Mouse (Mus musculus): ENCODE data around the gene Lrrc27. TPM values are rescaled to one million over a fixed set of nuclear protein-coding genes. Genes with fewer than 3 reads are reported as not detected.

The Lrrc27 gene
- polyA plus RNA-seq, 1 experiment from 2014 or later, result 4.9 TPM

- peak; percentile 81 for DNase-seq (ENCODE audit: low spot score)
- Histone ChIP-seq H3K27me3 (replicated peaks; ENCODE audit: control insufficient read depth, insufficient read depth, low read length) (no peaks in the 10 kb centered on the region), H3K27ac (ENCODE audit: low read depth, low read length) (no peak overlapping the region), H3K4me1 (ENCODE audit: control insufficient read depth, insufficient read depth, low read length) (no peaks in the 10 kb centered on the region), H3K9me3 (replicated peaks; ENCODE audit: control insufficient read depth, low read length) (no peaks in the 10 kb centered on the region), H3K4me2 (ENCODE audit: low read length) (no peak overlapping the region), H3K4me3 (ENCODE audit: low read depth, low read length) (no peak overlapping the region), H3K36me3 (ENCODE audit: control insufficient read depth, insufficient read depth, low read length) (no peaks in the 10 kb centered on the region), H3K9ac (ENCODE audit: low read length) (no peak overlapping the region)
- 33% methylated on average over 7 of the region's 7 CpGs for WGBS
- ATAC-seq, result no peak
Observed at GRCm38 (mm10) chr7:139208023-139208772, 4.6 kb upstream of the Lrrc27 start.

GRCm38 (mm10) chr7:139208773-139209095 lies 4.1 kb upstream of the Lrrc27 start:
- H3K36me3 ChIP-seq (ENCODE audit: control insufficient read depth, insufficient read depth, low read length), result no peaks in the 10 kb centered on the region

GRCm38 (mm10) chr7:139211761-139212160 lies 1.0 kb upstream of the Lrrc27 start:
- H3K4me2 ChIP-seq (ENCODE audit: low read length), result no peak overlapping the region
- ATAC-seq (no peak), DNase-seq (ENCODE audit: low spot score) (no peak)
- no peak overlapping the region for H3K4me3 ChIP-seq (ENCODE audit: low read depth, low read length)
- no peak overlapping the region for H3K27ac ChIP-seq (ENCODE audit: low read depth, low read length)
- H3K9ac ChIP-seq (ENCODE audit: low read length), result no peak overlapping the region
- H3K36me3 ChIP-seq (ENCODE audit: control insufficient read depth, insufficient read depth, low read length), result no peaks in the 10 kb centered on the region
- no peaks in the 10 kb centered on the region for H3K9me3 ChIP-seq (replicated peaks; ENCODE audit: control insufficient read depth, low read length)
- H3K4me1 ChIP-seq (ENCODE audit: control insufficient read depth, insufficient read depth, low read length), result no peaks in the 10 kb centered on the region
- WGBS, result 85% methylated on average over 6 of the region's 6 CpGs
- no peaks in the 10 kb centered on the region for H3K27me3 ChIP-seq (replicated peaks; ENCODE audit: control insufficient read depth, insufficient read depth, low read length)

More at GRCm38 (mm10) chr7:139208773-139209095, 4.1 kb upstream of the Lrrc27 start:
- H3K9ac ChIP-seq (ENCODE audit: low read length), result no peak overlapping the region
- no peaks in the 10 kb centered on the region for H3K4me1 ChIP-seq (ENCODE audit: control insufficient read depth, insufficient read depth, low read length)
- H3K27me3 ChIP-seq (replicated peaks; ENCODE audit: control insufficient read depth, insufficient read depth, low read length), result no peaks in the 10 kb centered on the region
- no peak overlapping the region for H3K27ac ChIP-seq (ENCODE audit: low read depth, low read length)
- no peak overlapping the region for H3K4me3 ChIP-seq (ENCODE audit: low read depth, low read length)
- WGBS, result 93% methylated on average over 4 of the region's 4 CpGs
- ATAC-seq (no peak), DNase-seq (ENCODE audit: low spot score) (no peak)
- no peaks in the 10 kb centered on the region for H3K9me3 ChIP-seq (replicated peaks; ENCODE audit: control insufficient read depth, low read length)
- no peak overlapping the region for H3K4me2 ChIP-seq (ENCODE audit: low read length)

GRCm38 (mm10) chr7:139213751-139214150 lies 963 bp downstream of the Lrrc27 start:
- Histone ChIP-seq H3K27ac (ENCODE audit: low read depth, low read length) (no peak overlapping the region; the same call in 1 of the 2 replicates), H3K4me3 (ENCODE audit: low read depth, low read length) (peak overlapping the region; percentile 52), H3K36me3 (ENCODE audit: control insufficient read depth, insufficient read depth, low read length) (no peaks in the 10 kb centered on the region), H3K9ac (ENCODE audit: low read length) (peak overlapping the region; percentile 70), H3K27me3 (replicated peaks; ENCODE audit: control insufficient read depth, insufficient read depth, low read length) (no peaks in the 10 kb centered on the region), H3K9me3 (replicated peaks; ENCODE audit: control insufficient read depth, low read length) (no peaks in the 10 kb centered on the region), H3K4me1 (ENCODE audit: control insufficient read depth, insufficient read depth, low read length) (no peaks in the 10 kb centered on the region), H3K4me2 (ENCODE audit: low read length) (peak overlapping the region; percentile 57)
- ATAC-seq (peak; percentile 8; the same call in 1 of the 2 replicates), DNase-seq (ENCODE audit: low spot score) (no peak)
- 66% methylated on average over 3 of the region's 3 CpGs for WGBS

GRCm38 (mm10) chr7:139214160-139214559 lies 1.4 kb downstream of the Lrrc27 start:
- no peak overlapping the region for H3K4me2 ChIP-seq (ENCODE audit: low read length)
- no peaks in the 10 kb centered on the region for H3K36me3 ChIP-seq (ENCODE audit: control insufficient read depth, insufficient read depth, low read length)
- H3K27me3 ChIP-seq (replicated peaks; ENCODE audit: control insufficient read depth, insufficient read depth, low read length), result no peaks in the 10 kb centered on the region
- H3K4me3 ChIP-seq (ENCODE audit: low read depth, low read length), result no peak overlapping the region
- H3K27ac ChIP-seq (ENCODE audit: low read depth, low read length), result no peak overlapping the region
- no peaks in the 10 kb centered on the region for H3K9me3 ChIP-seq (replicated peaks; ENCODE audit: control insufficient read depth, low read length)
- 83% methylated on average over 3 of the region's 3 CpGs for WGBS
- ATAC-seq (no peak), DNase-seq (ENCODE audit: low spot score) (no peak)
- no peaks in the 10 kb centered on the region for H3K4me1 ChIP-seq (ENCODE audit: control insufficient read depth, insufficient read depth, low read length)
- no peak overlapping the region for H3K9ac ChIP-seq (ENCODE audit: low read length)

- Histone ChIP-seq H3K27me3 (replicated peaks; ENCODE audit: control insufficient read depth, insufficient read depth, low read length) (no peaks in the 10 kb centered on the region), H3K9ac (ENCODE audit: low read length) (no peak overlapping the region), H3K9me3 (replicated peaks; ENCODE audit: control insufficient read depth, low read length) (no peaks in the 10 kb centered on the region), H3K4me3 (ENCODE audit: low read depth, low read length) (no peak overlapping the region), H3K4me1 (ENCODE audit: control insufficient read depth, insufficient read depth, low read length) (no peaks in the 10 kb centered on the region), H3K27ac (ENCODE audit: low read depth, low read length) (no peak overlapping the region), H3K4me2 (ENCODE audit: low read length) (no peak overlapping the region), H3K36me3 (ENCODE audit: control insufficient read depth, insufficient read depth, low read length) (no peaks in the 10 kb centered on the region)
- DNase-seq (ENCODE audit: low spot score) (no peak), ATAC-seq (no peak)
- WGBS, result 77% methylated on average over 13 of the region's 14 CpGs
Observed at GRCm38 (mm10) chr7:139214596-139215340, 2.0 kb downstream of the Lrrc27 start.

GRCm38 (mm10) chr7:139215516-139215915 lies 2.7 kb downstream of the Lrrc27 start:
- H3K9ac ChIP-seq (ENCODE audit: low read length), result no peak overlapping the region
- no peaks in the 10 kb centered on the region for H3K36me3 ChIP-seq (ENCODE audit: control insufficient read depth, insufficient read depth, low read length)
- H3K9me3 ChIP-seq (replicated peaks; ENCODE audit: control insufficient read depth, low read length), result no peaks in the 10 kb centered on the region
- no peak overlapping the region for H3K4me2 ChIP-seq (ENCODE audit: low read length)
- no peak for ATAC-seq
- no peak overlapping the region for H3K4me3 ChIP-seq (ENCODE audit: low read depth, low read length)
- no peaks in the 10 kb centered on the region for H3K27me3 ChIP-seq (replicated peaks; ENCODE audit: control insufficient read depth, insufficient read depth, low read length)
- 71% methylated on average over 1 of the region's 1 CpGs for WGBS
- H3K27ac ChIP-seq (ENCODE audit: low read depth, low read length), result no peak overlapping the region
- no peaks in the 10 kb centered on the region for H3K4me1 ChIP-seq (ENCODE audit: control insufficient read depth, insufficient read depth, low read length)
- DNase-seq (ENCODE audit: low spot score), result no peak

GRCm38 (mm10) chr7:139215946-139216345 lies 3.2 kb downstream of the Lrrc27 start:
- no peak overlapping the region for H3K27ac ChIP-seq (ENCODE audit: low read depth, low read length)
- H3K9ac ChIP-seq (ENCODE audit: low read length), result no peak overlapping the region
- no peak for ATAC-seq
- H3K4me1 ChIP-seq (ENCODE audit: control insufficient read depth, insufficient read depth, low read length), result no peaks in the 10 kb centered on the region
- no peak overlapping the region for H3K4me2 ChIP-seq (ENCODE audit: low read length)
- H3K4me3 ChIP-seq (ENCODE audit: low read depth, low read length), result no peak overlapping the region
- no peaks in the 10 kb centered on the region for H3K36me3 ChIP-seq (ENCODE audit: control insufficient read depth, insufficient read depth, low read length)
- H3K27me3 ChIP-seq (replicated peaks; ENCODE audit: control insufficient read depth, insufficient read depth, low read length), result no peaks in the 10 kb centered on the region
- H3K9me3 ChIP-seq (replicated peaks; ENCODE audit: control insufficient read depth, low read length), result no peaks in the 10 kb centered on the region
- no peak for DNase-seq (ENCODE audit: low spot score)
- WGBS, result 93% methylated on average over 7 of the region's 7 CpGs

GRCm38 (mm10) chr7:139216464-139216863 lies 3.7 kb downstream of the Lrrc27 start:
- Histone ChIP-seq H3K9me3 (replicated peaks; ENCODE audit: control insufficient read depth, low read length) (no peaks in the 10 kb centered on the region), H3K9ac (ENCODE audit: low read length) (no peak overlapping the region), H3K36me3 (ENCODE audit: control insufficient read depth, insufficient read depth, low read length) (no peaks in the 10 kb centered on the region), H3K4me1 (ENCODE audit: control insufficient read depth, insufficient read depth, low read length) (no peaks in the 10 kb centered on the region), H3K4me2 (ENCODE audit: low read length) (no peak overlapping the region), H3K27ac (ENCODE audit: low read depth, low read length) (no peak overlapping the region), H3K27me3 (replicated peaks; ENCODE audit: control insufficient read depth, insufficient read depth, low read length) (no peaks in the 10 kb centered on the region), H3K4me3 (ENCODE audit: low read depth, low read length) (no peak overlapping the region)
- 95% methylated on average over 9 of the region's 9 CpGs for WGBS
- DNase-seq (ENCODE audit: low spot score), result no peak
- ATAC-seq, result no peak
